Mouse (Mus musculus) kidney, embryonic 14.5 days (tissue): ENCODE data around the gene Cyp27a1. TPM values are rescaled to one million over a fixed set of nuclear protein-coding genes. Genes with fewer than 3 reads are reported as not detected.

Source experiments
- polyA plus RNA-seq: library from polyadenylated mRNA; unstranded; fragments of >200 nt; fragmentation: Nextera tagmentation; extraction: Ambion mirVana; gene quantifications from 2 replicates; pipeline ENCODE4 v1.2.1, GENCODE M21; 2014

Gene Cyp27a1
- polyA plus RNA-seq, 1 experiment from 2014 or later, result 8.1 TPM

Other genes with a start within 250 kb of the Cyp27a1 start
- 76.1 and 92.9 TPM in 2 replicates for gene Cnot9, start 207.5 kb upstream of the Cyp27a1 start, polyA plus RNA-seq
- gene Plcd4, start 170.7 kb upstream of the Cyp27a1 start, polyA plus RNA-seq, result 1.0 and 1.2 TPM in 2 replicates
- gene Usp37, start 169.3 kb upstream of the Cyp27a1 start, polyA plus RNA-seq, result 31.9 and 43.9 TPM in 2 replicates
- 5.8 and 10.5 TPM in 2 replicates for gene Zfp142, start 125.3 kb upstream of the Cyp27a1 start, polyA plus RNA-seq
- gene Bcs1l, start 125.3 kb upstream of the Cyp27a1 start, polyA plus RNA-seq, result 14.4 and 18.9 TPM in 2 replicates
- gene Rnf25, start 112.2 kb upstream of the Cyp27a1 start, polyA plus RNA-seq, result 8.1 and 28.3 TPM in 2 replicates
- 6.2 and 7.5 TPM in 2 replicates for gene Stk36, start 112.1 kb upstream of the Cyp27a1 start, polyA plus RNA-seq
- 13.4 and 26.1 TPM in 2 replicates for gene Ttll4, start 51.8 kb upstream of the Cyp27a1 start, polyA plus RNA-seq
- gene Prkag3, start 35.6 kb downstream of the Cyp27a1 start, polyA plus RNA-seq, result 0.13 and 0.15 TPM in 2 replicates
- 3.1 and 3.4 TPM in 2 replicates for gene Wnt6, start 58.3 kb downstream of the Cyp27a1 start, polyA plus RNA-seq
- gene Wnt10a, start 77.9 kb downstream of the Cyp27a1 start, polyA plus RNA-seq, result 0.70 and 0.91 TPM in 2 replicates
- 0.07 TPM in 1 of 2 replicates, not detected in the other for gene Cdk5r2, start 141.4 kb downstream of the Cyp27a1 start, polyA plus RNA-seq
- 0.47 and 2.1 TPM in 2 replicates for gene Fev, start 171.8 kb downstream of the Cyp27a1 start, polyA plus RNA-seq
- gene Cryba2, start 179.6 kb downstream of the Cyp27a1 start, polyA plus RNA-seq, result not detected in 2 replicates
- gene Cfap65, start 222.0 kb downstream of the Cyp27a1 start, polyA plus RNA-seq, result not detected in 2 replicates
- 0.43 and 0.84 TPM in 2 replicates for gene Ihh, start 238.1 kb downstream of the Cyp27a1 start, polyA plus RNA-seq